Mouse (Mus musculus) kidney, adult 2 months (tissue): ENCODE measurements around the gene Nfic. TPM values are rescaled to one million over a fixed set of nuclear protein-coding genes. Genes with fewer than 3 reads are reported as not detected.
"Not testable (repeated sequence)": the region's sequence is repeated elsewhere in the genome, so short reads cannot be mapped to it uniquely, and the experiment has no call there.

Experiments used
- DNase-seq: peaks from one replicate; pipeline ENCODE4 v3.0.0; 2021
- H3K27ac ChIP-seq: fragments of 200-500 bp; 2 replicates; pipeline ENCODE4 v1.5.1; 2012; ENCODE audit warnings: low read depth, low read length, control low read depth, inconsistent platforms; ENCODE audit not compliant: insufficient read depth
- H3K27me3 ChIP-seq: fragments of 200-500 bp; replicated peaks from 2 replicates; pipeline ENCODE4 v1.6.1; 2012; ENCODE audit warnings: mild to moderate bottlenecking, moderate library complexity, low read length, inconsistent platforms; ENCODE audit not compliant: control insufficient read depth, insufficient read depth
- H3K36me3 ChIP-seq: fragments of 200-500 bp; 2 replicates; pipeline ENCODE4 v1.6.1; 2012; ENCODE audit warnings: mild to moderate bottlenecking, moderate library complexity, low read length, inconsistent platforms; ENCODE audit not compliant: control insufficient read depth, insufficient read depth
- H3K4me1 ChIP-seq: fragments of 200-500 bp; 2 replicates; pipeline ENCODE4 v1.6.1; 2011; ENCODE audit warnings: low read length; ENCODE audit not compliant: control insufficient read depth, insufficient read depth
- H3K4me3 ChIP-seq: fragments of 200-500 bp; 2 replicates; pipeline ENCODE4 v1.5.1; 2011; ENCODE audit warnings: mild to moderate bottlenecking, low read depth, low read length, control low read depth; ENCODE audit not compliant: insufficient read depth
- CTCF ChIP-seq: fragments of 200-500 bp; conservative IDR thresholded peaks from 2 replicates; pipeline ENCODE4 v1.5.1; 2011; ENCODE audit warnings: low read depth, mild to moderate bottlenecking, control low read depth, low read length, moderate library complexity, mixed read lengths; ENCODE audit not compliant: insufficient read depth, insufficient read length
- POLR2A ChIP-seq: fragments of 200-500 bp; IDR thresholded peaks from one replicate; pipeline ENCODE4 v1.6.1; 2011; ENCODE audit warnings: low read depth, low read length, control low read depth
- WGBS: fragments of 180-500 bp; shearing (Covaris S2); methylation state at CpG from one replicate; pipeline ENCODE4 v1.1.7; 2018; 5-methylcytosine and 5-hydroxymethylcytosine counted together
- polyA plus RNA-seq: library from polyadenylated mRNA; depleted of rRNA; stranded (reverse); fragments of >200 nt; gene quantifications from 2 replicates; pipeline ENCODE4 v1.2.3, GENCODE M21; 2012

Gene Nfic
- polyA plus RNA-seq, 1 experiment = 82.5 TPM

DNA sequence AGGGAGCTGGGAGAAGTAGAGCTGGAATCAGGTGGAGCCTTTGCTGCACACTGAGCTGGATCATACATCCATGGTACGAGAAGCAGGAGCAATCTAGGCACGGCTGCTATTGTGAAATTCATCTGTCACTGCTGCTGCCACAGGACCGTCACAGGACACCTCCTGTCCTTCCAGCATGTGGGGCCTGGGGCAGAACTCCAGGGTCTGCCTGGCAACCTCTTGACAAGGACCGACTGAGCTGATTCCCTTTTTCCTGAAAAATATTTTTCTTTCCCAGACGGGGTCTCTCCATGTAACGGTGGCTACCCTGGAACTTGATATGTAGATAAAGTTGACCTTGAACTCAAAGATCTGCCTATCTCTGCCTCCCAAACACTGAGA is 4.1 kb downstream of the Nfic start:
- H3K4me1 ChIP-seq = no peaks in the 10 kb centered on the region

DNA sequence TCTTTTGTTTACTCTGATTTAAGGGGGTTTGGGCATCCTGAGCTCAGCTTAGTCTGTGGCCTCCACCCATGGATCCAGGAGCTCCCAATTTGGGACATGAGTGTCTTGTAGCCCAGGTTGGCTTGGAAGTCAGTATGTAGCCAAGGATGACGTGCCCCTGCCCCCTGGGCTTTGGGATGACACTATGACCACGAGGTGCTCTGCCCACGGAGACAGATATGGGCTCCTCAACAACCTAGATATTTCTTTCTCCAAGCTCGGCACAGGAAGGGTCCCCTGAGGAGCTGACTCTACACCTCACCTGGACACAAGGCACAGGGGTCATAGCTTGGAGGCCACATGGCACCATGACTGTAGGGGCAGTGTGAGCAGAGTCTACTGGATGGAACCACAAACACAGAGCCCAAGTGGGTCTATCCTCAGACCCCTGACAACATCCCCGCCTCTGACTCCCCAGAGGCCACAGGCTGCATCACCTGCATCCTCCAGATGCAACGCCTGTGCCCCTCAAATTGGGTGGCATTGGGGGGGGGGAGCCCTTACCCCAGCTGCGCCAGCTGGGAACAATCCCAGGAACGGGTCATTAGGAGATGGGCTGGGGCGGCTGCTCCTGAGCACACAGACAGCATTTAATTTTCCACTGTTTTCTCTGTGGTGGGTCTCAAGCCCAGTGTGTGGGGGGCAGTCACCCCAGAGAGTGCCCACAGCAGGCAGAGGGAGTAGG is 4.6 kb downstream of the Nfic start:
- Histone ChIP-seq H3K27me3 (no peaks in the 10 kb centered on the region), H3K4me1 (no peaks in the 10 kb centered on the region), H3K4me3 (no peak overlapping the region), H3K36me3 (no peaks in the 10 kb centered on the region), H3K27ac (no peak overlapping the region)
- DNase-seq = no peak
- no peak for TF ChIP-seq CTCF
- no peak for TF ChIP-seq POLR2A
- WGBS = 58% methylated on average over 9 of the region's 9 CpGs

More for the DNA sequence above, 4.1 kb downstream of the Nfic start:
- WGBS = 22% methylated on average over 6 of the region's 6 CpGs
- no peaks in the 10 kb centered on the region for H3K36me3 ChIP-seq
- DNase-seq = no peak
- no peak overlapping the region for H3K4me3 ChIP-seq
- no peak overlapping the region for H3K27ac ChIP-seq
- H3K27me3 ChIP-seq = no peaks in the 10 kb centered on the region
- no peak for TF ChIP-seq CTCF
- TF ChIP-seq POLR2A = no peak

GRCm38 (mm10) chr10:81450140-81450539 is 5.3 kb downstream of the Nfic start:
- 2% methylated on average over 7 of the region's 7 CpGs for WGBS
- H3K36me3 ChIP-seq = no peaks in the 10 kb centered on the region

GRCm38 (mm10) chr10:81445516-81445915 is 9.9 kb downstream of the Nfic start:
- not testable (repeated sequence) for H3K27me3 ChIP-seq, H3K36me3 ChIP-seq, H3K4me3 ChIP-seq, H3K27ac ChIP-seq, H3K4me1 ChIP-seq
- DNase-seq = peak; percentile 22
- WGBS = 34% methylated on average over 2 of the region's 2 CpGs

More at GRCm38 (mm10) chr10:81450140-81450539, 5.3 kb downstream of the Nfic start:
- no peak for TF ChIP-seq POLR2A
- peak; percentile 100 for TF ChIP-seq CTCF
- Histone ChIP-seq H3K4me1 (no peaks in the 10 kb centered on the region), H3K27me3 (no peaks in the 10 kb centered on the region), H3K4me3 (no peak overlapping the region), H3K27ac (no peak overlapping the region)
- DNase-seq = peak; percentile 86

- DNase-seq = peak; percentile 43
- TF ChIP-seq CTCF = no peak
- no peak for TF ChIP-seq POLR2A
- Histone ChIP-seq H3K4me1 (peaks cover under 1% of the 10 kb centered on the region; the same call in 1 of the 2 replicates), H3K36me3 (no peaks in the 10 kb centered on the region), H3K27ac (no peak overlapping the region), H3K4me3 (no peak overlapping the region), H3K27me3 (no peaks in the 10 kb centered on the region)
Measured at GRCm38 (mm10) chr10:81441019-81441418, 14.4 kb downstream of the Nfic start.

DNA sequence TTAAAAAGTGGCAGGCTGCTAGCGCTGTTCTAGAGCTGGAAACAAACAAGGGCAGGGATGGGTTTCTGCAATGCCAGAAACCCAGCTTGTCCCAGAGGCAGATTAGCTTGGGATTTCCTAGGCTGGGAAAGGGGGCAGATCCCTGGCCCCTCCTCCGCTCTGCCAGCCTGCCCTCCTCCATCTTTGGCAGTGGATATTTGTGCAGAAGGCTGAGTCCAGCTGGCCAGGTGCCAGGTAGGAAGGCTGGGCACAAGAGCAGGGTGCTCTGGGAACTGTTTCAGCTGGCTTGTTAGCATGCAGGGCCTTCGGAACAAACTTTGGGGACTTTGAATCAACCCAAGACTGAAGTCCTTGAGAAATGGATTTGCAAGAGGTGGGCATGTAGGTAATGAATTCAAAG is 20.0 kb downstream of the Nfic start:
- Histone ChIP-seq H3K27me3 (no peaks in the 10 kb centered on the region), H3K4me3 (no peak overlapping the region), H3K4me1 (peaks cover 34% of the 10 kb centered on the region), H3K36me3 (no peaks in the 10 kb centered on the region), H3K27ac (peak overlapping the region; percentile 82)
- WGBS = 24% methylated on average over 3 of the region's 3 CpGs
- TF ChIP-seq CTCF (no peak), POLR2A (no peak)
- DNase-seq = peak; percentile 96

DNA sequence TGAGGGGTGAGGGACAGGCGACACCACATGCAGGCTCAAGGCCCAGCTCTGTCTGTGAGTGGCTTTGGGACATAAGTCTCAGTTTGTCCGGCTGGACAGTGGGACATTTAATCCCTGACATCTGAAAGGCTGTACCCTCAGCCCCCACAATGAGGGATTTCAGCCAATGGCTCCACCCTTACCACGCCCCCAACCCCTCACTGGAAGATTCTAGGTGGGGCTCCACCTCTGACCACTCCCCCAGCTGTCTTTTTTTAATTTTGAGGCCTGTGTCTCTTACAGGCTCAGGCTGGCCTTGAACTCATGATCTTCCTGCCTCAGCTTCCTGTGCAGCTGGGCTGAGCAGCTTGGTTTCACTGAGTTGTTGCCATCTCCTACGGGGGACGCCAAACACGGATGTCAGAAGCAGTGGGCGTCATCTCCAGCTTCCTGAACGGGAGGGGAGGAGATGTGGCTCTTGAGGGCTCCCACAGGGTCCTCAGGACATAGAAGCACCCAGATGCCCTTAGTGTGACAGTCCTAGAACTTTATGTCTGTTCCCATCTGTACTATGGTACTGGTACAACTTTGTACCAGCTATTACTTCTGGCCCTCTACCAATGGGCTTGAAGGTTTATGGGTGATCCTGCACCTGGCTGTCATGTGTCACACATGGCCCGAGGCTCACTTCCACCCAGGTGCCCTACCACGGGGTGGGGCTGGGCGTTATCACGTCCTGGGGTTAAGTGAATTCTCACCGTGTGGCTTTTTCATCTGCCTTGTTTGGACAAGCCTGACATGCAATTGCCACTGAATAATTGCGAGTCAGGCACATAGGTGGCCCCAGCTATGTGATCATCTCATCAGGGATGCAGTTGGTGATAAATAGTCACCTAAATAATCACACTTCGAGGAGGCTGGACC is 20.8 kb downstream of the Nfic start:
- TF ChIP-seq CTCF (no peak), POLR2A (no peak)
- H3K27me3 ChIP-seq = no peaks in the 10 kb centered on the region
- peaks cover 34% of the 10 kb centered on the region for H3K4me1 ChIP-seq
- H3K27ac ChIP-seq = peak overlapping the region; percentile 82
- WGBS = 53% methylated on average over 15 of the region's 15 CpGs
- DNase-seq = peak; percentile 38
- no peaks in the 10 kb centered on the region for H3K36me3 ChIP-seq
- no peak overlapping the region for H3K4me3 ChIP-seq
